Mouse (Mus musculus) T-cell, adult 66 days (primary cell): ENCODE results near the gene Klrc1. TPM values are rescaled to one million over a fixed set of nuclear protein-coding genes. Genes with fewer than 3 reads are reported as not detected.

ENCODE experiments used
- total RNA-seq, 2 experiments: library from RNA; stranded (reverse); gene quantifications; 3 replicates in 1 of 2; 4 replicates in 1 of 2; pipeline ENCODE4 v1.2.4; 2023

The Klrc1 gene
- 10 to 100 TPM in 1 of 2 experiments, 1 to 10 TPM in 1; 9.2 to 13.7 TPM for total RNA-seq

DNA sequence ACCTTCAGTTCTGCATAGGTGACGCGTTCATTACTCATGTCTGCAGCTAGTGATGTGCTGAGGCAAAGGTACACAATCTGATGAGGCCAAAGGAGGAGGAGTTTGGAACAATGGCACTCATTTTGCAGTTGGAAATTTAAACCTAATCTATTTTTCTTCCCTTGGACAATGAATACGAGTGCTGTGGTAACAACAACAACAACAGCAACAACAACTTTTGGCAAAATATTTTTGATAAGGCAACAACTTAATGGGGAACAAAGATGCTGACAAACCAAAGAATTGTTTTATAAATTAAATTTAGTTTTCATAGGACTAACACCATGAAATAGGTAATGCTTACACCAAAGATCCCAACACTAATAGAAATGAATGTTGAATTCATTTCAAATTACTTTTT, at the start of gene Klrc1:
Gene Klrc1, minus strand, starts transcription at position 101 of the 400 bp plus-strand sequence.

GRCm38 (mm10) chr6:129717032-129717431, 38.3 kb upstream of the Klrc1 start, which contains the start of gene Klri1:
Klri1 (minus strand) TSS chr6:129717132.

DNA sequence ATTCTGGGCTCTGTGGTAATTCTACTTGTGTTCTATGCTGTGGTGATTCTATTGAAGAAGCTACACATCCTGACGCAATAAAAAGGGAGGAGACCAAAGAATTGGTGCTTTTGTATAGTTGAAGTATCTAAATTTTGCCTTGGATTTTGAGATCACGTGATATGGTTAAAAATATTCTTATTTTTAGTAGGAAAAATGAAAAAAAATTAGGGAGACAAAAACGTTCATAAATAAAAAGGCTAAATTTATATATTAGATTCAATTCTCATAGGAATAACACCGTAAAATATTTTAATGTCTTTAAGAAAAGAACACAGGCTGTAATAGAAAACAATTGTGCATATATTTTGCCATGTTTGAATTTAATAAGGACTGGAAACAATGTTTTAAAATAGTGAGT, 18.2 kb downstream of the Klrc1 start, which contains the start of gene Klrc2:
Gene Klrc2, minus strand, starts transcription at position 101 of the 400 bp plus-strand sequence.

DNA sequence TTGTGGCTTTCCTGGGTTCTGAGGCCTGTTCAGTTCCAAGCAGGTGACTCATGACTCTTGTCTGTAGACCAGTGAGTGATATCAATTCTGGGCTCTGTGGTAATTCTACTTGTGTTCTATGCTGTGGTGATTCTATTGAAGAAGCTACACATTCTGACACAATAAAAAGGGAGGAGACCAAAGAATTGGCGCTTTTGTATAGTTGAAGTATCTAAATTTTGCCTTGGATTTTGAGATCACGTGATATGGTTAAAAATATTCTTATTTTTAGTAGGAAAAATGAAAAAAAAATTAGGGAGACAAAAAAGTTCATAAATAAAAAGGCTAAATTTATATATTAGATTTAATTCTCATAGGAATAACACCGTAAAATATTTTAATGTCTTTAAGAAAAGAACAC, 35.5 kb downstream of the Klrc1 start, which contains the start of gene Klrc3:
Gene Klrc3, minus strand, starts transcription at position 101 of the 400 bp plus-strand sequence.

GRCm38 (mm10) chr6:129623735-129624134, 55.0 kb downstream of the Klrc1 start, which contains the start of gene Klrk1:
Klrk1 (minus strand) TSS chr6:129623864.

Other genes with a start within 250 kb of the Klrc1 start
- not detected for gene Clec1a, start 227.0 kb downstream of the Klrc1 start, total RNA-seq
- gene Olr1, start 171.8 kb downstream of the Klrc1 start, total RNA-seq = not detected
- gene Tmem52b, start 166.4 kb downstream of the Klrc1 start, total RNA-seq = not detected
- gene Gabarapl1, start 145.8 kb downstream of the Klrc1 start, total RNA-seq = 10 to 100 TPM; 11.3 to 13.9 TPM
- gene Klre1, start 101.1 kb downstream of the Klrc1 start, total RNA-seq = 10 to 100 TPM in 1 of 2 experiments, 1 to 10 TPM in 1; 6.9 to 11.7 TPM
- 100 to 1,000 TPM; 149 to 163 TPM for gene Klrd1, start 87.2 kb downstream of the Klrc1 start, total RNA-seq
- gene Klrk1, start 55.1 kb downstream of the Klrc1 start, total RNA-seq = 10 to 100 TPM; 10.7 to 20.5 TPM
- gene Klrc3, start 35.6 kb downstream of the Klrc1 start, total RNA-seq = 1 to 10 TPM; 1.3 to 2.2 TPM
- 1 to 10 TPM; 3.3 to 5.8 TPM for gene Klrc2, start 18.3 kb downstream of the Klrc1 start, total RNA-seq
- 1 to 10 TPM in 1 of 2 experiments, under 1 TPM in 1; 0.71 to 3.6 TPM for gene Klri1, start 38.2 kb upstream of the Klrc1 start, total RNA-seq
- 1 to 10 TPM in 1 of 2 experiments, under 1 TPM in 1; 0.59 to 1.5 TPM for gene Klri2, start 61.5 kb upstream of the Klrc1 start, total RNA-seq
- not detected for gene Gm156, start 105.3 kb upstream of the Klrc1 start, total RNA-seq
- gene Gm17631, start 183.7 kb upstream of the Klrc1 start, total RNA-seq = not detected
- 1 to 10 TPM in 1 of 2 experiments, under 1 TPM in 1; 0.83 to 1.3 TPM for gene Klra17, start 197.7 kb upstream of the Klrc1 start, total RNA-seq
- not detected for gene Klra5, start 238.7 kb upstream of the Klrc1 start, total RNA-seq